ENCODE assay signal across 8 mouse cellular contexts in the genomic region with DNA sequence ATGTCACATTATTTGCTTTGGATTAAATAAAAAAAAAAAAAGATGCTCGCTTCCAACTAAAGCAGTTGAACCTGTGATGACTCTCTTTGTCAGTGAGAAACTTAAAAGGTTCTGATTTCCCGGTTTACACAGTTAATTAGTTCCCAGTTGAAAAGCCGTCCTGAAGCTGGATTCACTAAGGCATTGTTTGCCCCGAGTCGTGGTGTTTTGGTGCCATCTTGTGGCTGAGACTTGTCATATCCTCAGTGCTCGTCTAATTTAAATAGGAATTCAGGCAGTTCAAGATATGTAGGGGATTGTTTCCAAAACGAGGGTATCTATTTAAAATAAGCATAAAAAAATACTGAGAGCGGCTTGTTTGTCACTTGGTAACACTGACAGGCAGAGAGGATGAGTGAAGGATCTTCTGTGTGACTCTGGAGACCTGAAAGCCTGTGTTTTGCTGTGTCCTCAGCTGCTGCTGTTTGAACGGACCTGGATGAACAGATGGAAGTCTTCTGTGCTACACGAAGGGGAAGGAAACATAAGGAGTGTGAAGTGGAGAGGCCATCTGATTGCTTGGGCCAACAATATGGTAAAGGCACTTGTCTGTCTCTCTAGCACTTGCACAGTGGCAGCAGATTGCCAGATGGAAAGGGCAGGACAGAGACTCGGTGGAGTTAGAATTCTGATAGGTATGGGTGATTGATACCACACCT.
DNase-seq lines count a peak whose midpoint lies in the region; ATAC-seq and TF ChIP-seq lines count a peak whose summit lies in the region.

No protein-coding gene starts in this region.

- no peak for TF ChIP-seq EP300 in ES-Bruce4 (IDR thresholded peaks at IDR 0.05; ENCODE audit: insufficient read depth, low read depth, low read length)

- no peaks in the 10 kb centered on the region for H3K4me1 ChIP-seq in ES-Bruce4 (ENCODE audit: control insufficient read depth, insufficient read depth, low read length)
- no peaks in the 10 kb centered on the region for H3K4me1 ChIP-seq in lung, embryonic 14.5 days (ENCODE audit: insufficient read depth)

- H3K36me3 ChIP-seq in ES-Bruce4 (ENCODE audit: control insufficient read depth, insufficient read depth, low read length, poor library complexity, severe bottlenecking) = peaks cover 5% of the 10 kb centered on the region; the same call in 1 of the 2 replicates
- peaks cover 3% of the 10 kb centered on the region; the same call in 1 of the 2 replicates for H3K36me3 ChIP-seq in lung, embryonic 14.5 days (ENCODE audit: insufficient read depth)

- no peak overlapping the region for H3K9ac ChIP-seq in ES-Bruce4 (ENCODE audit: low read depth, poor library complexity, severe bottlenecking)
- H3K9ac ChIP-seq in lung, embryonic 14.5 days = no peak overlapping the region

- peak; percentile 81 for DNase-seq in adrenal gland, postnatal 10 days
- peak; percentile 59 for DNase-seq in embryo, embryonic 11.5 days (ENCODE audit: low read depth, low spot score)
- peak; percentile 72 to 84 for DNase-seq in heart, postnatal 10 days
- DNase-seq in kidney, postnatal 25 days = peak; percentile 54 to 65
- peak; percentile 93 for DNase-seq in lung, embryonic 14.5 days
- peak; percentile 35 for DNase-seq in ovary, postnatal 14 days (ENCODE audit: low spot score)
- DNase-seq in urinary bladder, postnatal 36 days (ENCODE audit: low spot score in 2 of 2) = peak; percentile 32 to 64

- TF ChIP-seq CTCF in ES-Bruce4 (IDR thresholded peaks at IDR 0.05; ENCODE audit: low read depth, low read length) = peak; percentile 47
- TF ChIP-seq CTCF in lung, embryonic 14.5 days (IDR thresholded peaks at IDR 0.05; ENCODE audit: low read depth) = peak; percentile 82

- H3K4me2 ChIP-seq in lung, embryonic 14.5 days = no peak overlapping the region

- WGBS in lung, embryonic 14.5 days = 13% methylated on average over 11 of the region's 11 CpGs

- H3K27me3 ChIP-seq in ES-Bruce4 (ENCODE audit: control insufficient read depth, insufficient read depth, low read length, poor library complexity, severe bottlenecking) = no peaks in the 10 kb centered on the region
- H3K27me3 ChIP-seq in lung, embryonic 14.5 days (ENCODE audit: insufficient read depth, low read length) = no peaks in the 10 kb centered on the region

- intact Hi-C loops in heart, postnatal 10 days (cut with DNase I) = loop anchor here (1.0 to 5.0 kb wide), 4 partner anchors 478 to 973 kb away; no protein-coding TSS in a partner anchor

- H3K9me3 ChIP-seq in ES-Bruce4 (replicated peaks; ENCODE audit: control insufficient read depth, insufficient read depth, low read length, poor library complexity, severe bottlenecking) = no peaks in the 10 kb centered on the region
- H3K9me3 ChIP-seq in lung, embryonic 14.5 days (ENCODE audit: low read depth, low read length) = no peaks in the 10 kb centered on the region

- H3K27ac ChIP-seq in ES-Bruce4 (ENCODE audit: insufficient read depth, low read length) = no peak overlapping the region
- H3K27ac ChIP-seq in lung, embryonic 14.5 days (ENCODE audit: low read depth) = no peak overlapping the region

- TF ChIP-seq POLR2A in ES-Bruce4 (IDR thresholded peaks at IDR 0.05; ENCODE audit: insufficient read depth, low read length) = no peak

- no peak overlapping the region for H3K4me3 ChIP-seq in ES-Bruce4 (ENCODE audit: low read depth, low read length)
- no peak overlapping the region for H3K4me3 ChIP-seq in lung, embryonic 14.5 days (ENCODE audit: low read depth, low read length)

- peak; percentile 79; the same call in 1 of the 2 replicates for ATAC-seq in lung, embryonic 14.5 days (ENCODE audit: insufficient read depth)

Comparison
In these comparisons a context has a peak if more than half of its experiments do, and no peak if none do; other contexts are left out.
1. DNase-seq: peak in every context shown above with its lines; median percentile 93 in lung, embryonic 14.5 days; 81 in adrenal gland, postnatal 10 days; 78 in heart, postnatal 10 days; 60 in kidney, postnatal 25 days; 59 in embryo, embryonic 11.5 days; 48 in urinary bladder, postnatal 36 days; 35 in ovary, postnatal 14 days.